Mouse (Mus musculus) thymus, adult 2 months (tissue): ENCODE results near the gene Ube2cbp. TPM values are rescaled to one million over a fixed set of nuclear protein-coding genes. Genes with fewer than 3 reads are reported as not detected.

ENCODE experiments used
- DNase-seq: peaks from one replicate; pipeline ENCODE4 v3.0.0; 2021
- H3K27ac ChIP-seq: fragments of 200-500 bp; 2 replicates; pipeline ENCODE4 v1.5.1; 2012; ENCODE audit warnings: low read length, control low read depth; ENCODE audit not compliant: control insufficient read depth, insufficient read depth
- H3K27me3 ChIP-seq: fragments of 200-500 bp; 2 replicates; pipeline ENCODE4 v1.6.1; 2012; ENCODE audit warnings: mild to moderate bottlenecking, low read length, moderate library complexity, mixed read lengths; ENCODE audit not compliant: control insufficient read depth, insufficient read depth
- H3K36me3 ChIP-seq: fragments of 200-500 bp; 2 replicates; pipeline ENCODE4 v1.6.1; 2012; ENCODE audit warnings: mild to moderate bottlenecking, low read length, moderate library complexity; ENCODE audit not compliant: control insufficient read depth, insufficient read depth
- H3K4me1 ChIP-seq: fragments of 200-500 bp; replicated peaks from 2 replicates; pipeline ENCODE4 v1.6.1; 2012; ENCODE audit warnings: low read length; ENCODE audit not compliant: control insufficient read depth, insufficient read depth
- H3K4me3 ChIP-seq: fragments of 200-500 bp; 2 replicates; pipeline ENCODE4 v1.5.1; 2012; ENCODE audit warnings: mild to moderate bottlenecking, low read length, control low read depth, moderate library complexity; ENCODE audit not compliant: control insufficient read depth, insufficient read depth
- CTCF ChIP-seq: fragments of 200-500 bp; IDR thresholded peaks from 2 replicates; pipeline ENCODE4 v1.5.1; 2012; ENCODE audit warnings: mild to moderate bottlenecking, control low read depth, low read length, moderate library complexity, borderline replicate concordance; ENCODE audit not compliant: control insufficient read depth, poor library complexity, insufficient read depth; ENCODE audit errors: extremely low read depth
- POLR2A ChIP-seq: fragments of 200-500 bp; IDR thresholded peaks from 2 replicates; pipeline ENCODE4 v1.6.1; 2012; ENCODE audit warnings: mild to moderate bottlenecking, low read length, control low read depth, moderate library complexity; ENCODE audit not compliant: control insufficient read depth, poor library complexity, insufficient read depth; ENCODE audit errors: extremely low read depth
- WGBS: fragments of 180-500 bp; shearing (Covaris S2); methylation state at CpG from one replicate; pipeline ENCODE4 v1.1.7; 2018; 5-methylcytosine and 5-hydroxymethylcytosine counted together
- polyA plus RNA-seq: library from polyadenylated mRNA; depleted of rRNA; stranded (reverse); fragments of >200 nt; gene quantifications from 2 replicates; pipeline ENCODE4 v1.2.3, GENCODE M21; 2012

Gene Ube2cbp
- polyA plus RNA-seq, 1 experiment, result 2.2 TPM

- Histone ChIP-seq H3K36me3 (no peaks in the 10 kb centered on the region), H3K4me3 (no peak overlapping the region), H3K4me1 (peaks cover 6% of the 10 kb centered on the region), H3K27me3 (no peaks in the 10 kb centered on the region), H3K27ac (no peak overlapping the region)
- no peak for DNase-seq
- WGBS, result 95% methylated on average over 4 of the region's 4 CpGs
- TF ChIP-seq CTCF (no peak), POLR2A (no peak)
These were observed 95.5 kb downstream of the Ube2cbp start for GRCm38 (mm10) chr9:86369208-86369607.

GRCm38 (mm10) chr9:86360536-86360935 is 104.2 kb downstream of the Ube2cbp start:
- no peak overlapping the region for H3K27ac ChIP-seq
- H3K36me3 ChIP-seq, result no peaks in the 10 kb centered on the region
- 85% methylated on average over 9 of the region's 9 CpGs for WGBS
- no peaks in the 10 kb centered on the region for H3K27me3 ChIP-seq
- no peak for DNase-seq
- H3K4me1 ChIP-seq, result no peaks in the 10 kb centered on the region
- H3K4me3 ChIP-seq, result no peak overlapping the region
- no peak for TF ChIP-seq POLR2A
- no peak for TF ChIP-seq CTCF

- no peak for DNase-seq
- Histone ChIP-seq H3K27ac (no peak overlapping the region), H3K4me1 (no peaks in the 10 kb centered on the region), H3K4me3 (no peak overlapping the region), H3K27me3 (no peaks in the 10 kb centered on the region), H3K36me3 (no peaks in the 10 kb centered on the region)
- TF ChIP-seq CTCF (no peak), POLR2A (no peak)
- WGBS, result 87% methylated on average over 3 of the region's 3 CpGs
These were observed 108.9 kb downstream of the Ube2cbp start for GRCm38 (mm10) chr9:86355851-86356250.

GRCm38 (mm10) chr9:86351491-86351890 is 113.3 kb downstream of the Ube2cbp start:
- Histone ChIP-seq H3K36me3 (no peaks in the 10 kb centered on the region), H3K4me3 (no peak overlapping the region), H3K27ac (no peak overlapping the region), H3K27me3 (no peaks in the 10 kb centered on the region), H3K4me1 (no peaks in the 10 kb centered on the region)
- 94% methylated on average over 3 of the region's 3 CpGs for WGBS
- TF ChIP-seq POLR2A (no peak), CTCF (no peak)
- DNase-seq, result no peak

- Histone ChIP-seq H3K36me3 (no peaks in the 10 kb centered on the region), H3K4me3 (no peak overlapping the region), H3K27ac (no peak overlapping the region), H3K4me1 (no peaks in the 10 kb centered on the region), H3K27me3 (no peaks in the 10 kb centered on the region)
- no peak for DNase-seq
- TF ChIP-seq POLR2A (no peak), CTCF (no peak)
- WGBS, result 99% methylated on average over 2 of the region's 2 CpGs
These were observed 128.0 kb downstream of the Ube2cbp start for GRCm38 (mm10) chr9:86336792-86337191.

GRCm38 (mm10) chr9:86336361-86336760 is 128.4 kb downstream of the Ube2cbp start:
- Histone ChIP-seq H3K27ac (no peak overlapping the region), H3K36me3 (no peaks in the 10 kb centered on the region), H3K4me3 (no peak overlapping the region), H3K27me3 (no peaks in the 10 kb centered on the region), H3K4me1 (no peaks in the 10 kb centered on the region)
- WGBS, result 84% methylated on average over 3 of the region's 3 CpGs
- no peak for TF ChIP-seq POLR2A
- TF ChIP-seq CTCF, result no peak
- DNase-seq, result no peak

GRCm38 (mm10) chr9:86335588-86335987 is 129.2 kb downstream of the Ube2cbp start:
- Histone ChIP-seq H3K4me3 (no peak overlapping the region), H3K36me3 (no peaks in the 10 kb centered on the region), H3K27me3 (no peaks in the 10 kb centered on the region), H3K4me1 (no peaks in the 10 kb centered on the region), H3K27ac (no peak overlapping the region)
- no peak for DNase-seq
- WGBS, result 90% methylated on average over 4 of the region's 4 CpGs
- TF ChIP-seq POLR2A (no peak), CTCF (no peak)
